Mouse (Mus musculus): ENCODE results near the gene Rasa1. TPM values are rescaled to one million over a fixed set of nuclear protein-coding genes. Genes with fewer than 3 reads are reported as not detected.

Gene Rasa1
- polyA plus RNA-seq, 1 experiment from 2014 or later: 41.3 TPM

- no peak overlapping the region for H3K9ac ChIP-seq
- no peaks in the 10 kb centered on the region for H3K36me3 ChIP-seq
- no peak overlapping the region for H3K4me3 ChIP-seq
- no peaks in the 10 kb centered on the region for H3K27me3 ChIP-seq (replicated peaks)
- no peak overlapping the region for H3K27ac ChIP-seq (ENCODE audit: poor library complexity, severe bottlenecking)
- no peak for ATAC-seq (ENCODE audit: insufficient number of reproducible peaks, low FRiP score)
- H3K9me3 ChIP-seq (replicated peaks): no peaks in the 10 kb centered on the region
- H3K4me1 ChIP-seq (replicated peaks): peaks cover 4% of the 10 kb centered on the region; the same call in 1 of the 2 replicates
- no peak overlapping the region for H3K4me2 ChIP-seq
Observed at GRCm38 (mm10) chr13:85273788-85274187, 15.1 kb downstream of the Rasa1 start.

GRCm38 (mm10) chr13:85238760-85239159 lies 50.2 kb downstream of the Rasa1 start:
- H3K36me3 ChIP-seq: peaks cover 13% of the 10 kb centered on the region
- no peak overlapping the region for H3K9ac ChIP-seq
- no peaks in the 10 kb centered on the region for H3K27me3 ChIP-seq (replicated peaks)
- no peaks in the 10 kb centered on the region for H3K4me1 ChIP-seq (replicated peaks)
- H3K4me2 ChIP-seq: no peak overlapping the region
- no peaks in the 10 kb centered on the region for H3K9me3 ChIP-seq (replicated peaks)
- ATAC-seq (ENCODE audit: insufficient number of reproducible peaks, low FRiP score): no peak
- H3K27ac ChIP-seq (ENCODE audit: poor library complexity, severe bottlenecking): no peak overlapping the region
- H3K4me3 ChIP-seq: no peak overlapping the region
- WGBS: 76% methylated on average over 7 of the region's 7 CpGs

- no peak overlapping the region for H3K27ac ChIP-seq (ENCODE audit: poor library complexity, severe bottlenecking)
- ATAC-seq (ENCODE audit: insufficient number of reproducible peaks, low FRiP score): no peak
- H3K9me3 ChIP-seq (replicated peaks): no peaks in the 10 kb centered on the region
- H3K9ac ChIP-seq: no peak overlapping the region
- H3K27me3 ChIP-seq (replicated peaks): no peaks in the 10 kb centered on the region
- no peak overlapping the region for H3K4me3 ChIP-seq
- no peaks in the 10 kb centered on the region for H3K4me1 ChIP-seq (replicated peaks)
- peaks cover 28% of the 10 kb centered on the region for H3K36me3 ChIP-seq
- no peak overlapping the region for H3K4me2 ChIP-seq
- 69% methylated on average over 4 of the region's 4 CpGs for WGBS
Observed at GRCm38 (mm10) chr13:85218656-85219055, 70.3 kb downstream of the Rasa1 start.

- Histone ChIP-seq H3K9ac (no peak overlapping the region), H3K36me3 (peaks cover 19% of the 10 kb centered on the region), H3K27ac (ENCODE audit: poor library complexity, severe bottlenecking) (no peak overlapping the region), H3K4me2 (no peak overlapping the region), H3K9me3 (replicated peaks) (no peaks in the 10 kb centered on the region), H3K4me3 (no peak overlapping the region), H3K27me3 (replicated peaks) (no peaks in the 10 kb centered on the region), H3K4me1 (replicated peaks) (no peaks in the 10 kb centered on the region)
- ATAC-seq (ENCODE audit: insufficient number of reproducible peaks, low FRiP score): no peak
- WGBS: 56% methylated on average over 1 of the region's 1 CpGs
Observed at GRCm38 (mm10) chr13:85210353-85210752, 78.6 kb downstream of the Rasa1 start.

- H3K9ac ChIP-seq: no peak overlapping the region
- H3K27me3 ChIP-seq (replicated peaks): no peaks in the 10 kb centered on the region
- 85% methylated on average over 6 of the region's 6 CpGs for WGBS
- H3K9me3 ChIP-seq (replicated peaks): no peaks in the 10 kb centered on the region
- H3K4me2 ChIP-seq: no peak overlapping the region
- H3K4me3 ChIP-seq: no peak overlapping the region
- no peak for ATAC-seq (ENCODE audit: insufficient number of reproducible peaks, low FRiP score)
- peaks cover 22% of the 10 kb centered on the region for H3K36me3 ChIP-seq
- no peaks in the 10 kb centered on the region for H3K4me1 ChIP-seq (replicated peaks)
- no peak overlapping the region for H3K27ac ChIP-seq (ENCODE audit: poor library complexity, severe bottlenecking)
Observed at GRCm38 (mm10) chr13:85208656-85209055, 80.3 kb downstream of the Rasa1 start.

GRCm38 (mm10) chr13:85207493-85207892 lies 81.4 kb downstream of the Rasa1 start:
- Histone ChIP-seq H3K4me2 (no peak overlapping the region), H3K27me3 (replicated peaks) (no peaks in the 10 kb centered on the region), H3K36me3 (peaks cover 22% of the 10 kb centered on the region), H3K9ac (no peak overlapping the region), H3K9me3 (replicated peaks) (no peaks in the 10 kb centered on the region), H3K4me1 (replicated peaks) (peaks cover 4% of the 10 kb centered on the region; the same call in 1 of the 2 replicates), H3K4me3 (no peak overlapping the region), H3K27ac (ENCODE audit: poor library complexity, severe bottlenecking) (no peak overlapping the region)
- ATAC-seq (ENCODE audit: insufficient number of reproducible peaks, low FRiP score): no peak
- WGBS: 73% methylated on average over 2 of the region's 2 CpGs

GRCm38 (mm10) chr13:85191253-85191652 lies 97.7 kb downstream of the Rasa1 start:
- Histone ChIP-seq H3K9ac (no peak overlapping the region), H3K4me3 (no peak overlapping the region), H3K4me2 (no peak overlapping the region), H3K36me3 (peaks cover 17% of the 10 kb centered on the region), H3K9me3 (replicated peaks) (no peaks in the 10 kb centered on the region), H3K4me1 (replicated peaks) (no peaks in the 10 kb centered on the region), H3K27me3 (replicated peaks) (no peaks in the 10 kb centered on the region), H3K27ac (ENCODE audit: poor library complexity, severe bottlenecking) (no peak overlapping the region)
- WGBS: 96% methylated on average over 2 of the region's 2 CpGs
- no peak for ATAC-seq (ENCODE audit: insufficient number of reproducible peaks, low FRiP score)

- Histone ChIP-seq H3K4me3 (peak overlapping the region; percentile 96), H3K27me3 (replicated peaks) (no peaks in the 10 kb centered on the region), H3K4me1 (replicated peaks) (no peaks in the 10 kb centered on the region), H3K9ac (peak overlapping the region; percentile 90), H3K27ac (ENCODE audit: poor library complexity, severe bottlenecking) (peak overlapping the region; percentile 89), H3K9me3 (replicated peaks) (no peaks in the 10 kb centered on the region), H3K4me2 (peak overlapping the region; percentile 89), H3K36me3 (peaks cover 17% of the 10 kb centered on the region)
- under 1% methylated on average over 17 of the region's 17 CpGs for WGBS
- ATAC-seq (ENCODE audit: insufficient number of reproducible peaks, low FRiP score): peak; percentile 81
Observed at GRCm38 (mm10) chr13:85189644-85190121, 99.2 kb downstream of the Rasa1 start.

- 2% methylated on average over 44 of the region's 44 CpGs for WGBS
- Histone ChIP-seq H3K36me3 (peaks cover 17% of the 10 kb centered on the region), H3K4me2 (peak within 1 kb of the TSS; percentile 89), H3K4me3 (peak within 1 kb of the TSS; percentile 96), H3K27me3 (replicated peaks) (no peaks in the 10 kb centered on the region), H3K4me1 (replicated peaks) (no peaks in the 10 kb centered on the region), H3K9me3 (replicated peaks) (no peaks in the 10 kb centered on the region), H3K27ac (ENCODE audit: poor library complexity, severe bottlenecking) (peak within 1 kb of the TSS; percentile 89), H3K9ac (peak within 1 kb of the TSS; percentile 90)
- ATAC-seq (ENCODE audit: insufficient number of reproducible peaks, low FRiP score): peak; percentile 99
Observed at GRCm38 (mm10) chr13:85188903-85189643, 99.9 kb downstream of the Rasa1 start, which contains the start of gene Ccnh. Gene Ccnh (plus strand): TSS chr13:85189408.

Other genes starting within 250 kb of the Rasa1 start
- 69.5 and 70.1 TPM in 2 replicates for gene Ccnh, start 99.7 kb downstream of the Rasa1 start, polyA plus RNA-seq (2016; fragmentation: Nextera tagmentation; extraction: Ambion mirVana)